Mouse (Mus musculus): ENCODE measurements around the gene Ddx6.
A peak's percentile ranks its signal among the peaks of the same experiment; 100 is the strongest.
"Not testable (repeated sequence)": the region's sequence is repeated elsewhere in the genome, so short reads cannot be mapped to it uniquely, and the experiment has no call there.

The Ddx6 gene

DNA sequence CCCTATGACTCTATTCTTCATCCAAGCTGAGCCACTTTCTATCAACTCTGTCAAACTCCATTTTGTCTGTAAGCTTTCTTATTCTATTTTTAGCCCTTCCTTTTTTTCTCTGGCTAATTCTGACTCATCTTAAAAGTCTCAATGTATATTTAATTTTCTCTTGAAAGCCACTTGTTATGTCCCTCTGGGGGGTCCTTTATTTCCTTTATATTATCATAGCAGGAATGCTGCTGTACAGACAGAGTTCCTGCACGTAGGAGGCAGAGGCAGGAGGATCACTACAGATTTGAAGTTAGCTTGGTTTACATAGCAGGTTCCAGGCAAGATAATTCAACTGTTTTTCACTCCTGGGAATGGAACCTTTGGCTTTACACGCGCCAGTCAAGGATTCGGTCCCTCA lies 11.5 kb upstream of the Ddx6 start:
- DNase-seq (ENCODE audit: inconsistent age in 2 of 2, low spot score in 1 of 2), result no peak

DNA sequence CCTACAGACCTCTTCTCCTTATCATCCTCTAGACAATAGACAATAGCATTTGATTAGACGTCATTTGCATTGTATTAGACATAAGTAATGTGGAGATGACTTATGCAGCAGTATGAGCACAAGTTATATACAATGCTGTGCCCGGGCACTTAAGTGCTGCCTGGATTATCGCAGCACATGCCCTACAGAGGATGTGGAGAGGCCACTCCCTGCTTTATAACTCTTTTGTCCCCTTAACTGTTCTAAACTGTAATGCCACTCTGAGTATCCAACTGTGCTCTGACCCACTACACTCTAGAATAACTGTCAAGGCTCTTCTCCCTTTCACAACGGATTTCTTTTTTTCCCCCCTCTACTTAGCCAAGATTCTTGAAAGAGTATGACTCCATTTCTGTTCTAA lies 10.8 kb upstream of the Ddx6 start:
- no peak for DNase-seq (ENCODE audit: inconsistent age in 2 of 2, low spot score in 1 of 2)

DNA sequence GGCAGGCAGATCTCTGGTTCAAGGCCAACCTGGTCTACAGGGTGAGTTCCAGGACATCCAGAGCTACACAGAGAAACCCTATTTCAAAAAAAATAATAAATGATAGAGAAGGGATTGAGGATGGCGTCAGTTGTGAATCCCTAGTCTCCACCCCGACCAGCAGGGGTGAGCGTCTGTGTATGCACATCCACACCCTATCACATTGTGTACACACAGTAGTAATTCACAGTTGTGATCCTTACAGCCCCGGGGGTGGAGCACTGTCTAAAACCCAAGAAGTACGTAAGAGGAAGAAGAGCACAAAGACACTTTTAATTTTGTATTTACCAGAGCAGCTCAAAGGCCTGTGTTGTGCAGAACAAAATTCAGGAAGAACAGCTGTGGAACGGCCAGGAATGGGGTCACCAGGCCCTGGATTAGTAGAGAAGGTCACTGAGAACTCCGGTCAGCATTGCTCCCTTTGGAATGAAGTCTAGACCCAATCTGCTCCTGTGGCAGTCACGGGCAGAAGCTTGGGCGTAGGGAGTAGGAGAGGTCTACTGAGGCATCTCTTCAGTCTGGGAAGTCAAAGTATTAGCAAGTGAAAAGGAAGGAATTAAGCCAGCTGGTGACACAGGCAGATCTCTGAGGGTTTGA lies 9.7 kb upstream of the Ddx6 start:
- DNase-seq (ENCODE audit: inconsistent age in 2 of 2, low spot score in 1 of 2), result no peak

DNA sequence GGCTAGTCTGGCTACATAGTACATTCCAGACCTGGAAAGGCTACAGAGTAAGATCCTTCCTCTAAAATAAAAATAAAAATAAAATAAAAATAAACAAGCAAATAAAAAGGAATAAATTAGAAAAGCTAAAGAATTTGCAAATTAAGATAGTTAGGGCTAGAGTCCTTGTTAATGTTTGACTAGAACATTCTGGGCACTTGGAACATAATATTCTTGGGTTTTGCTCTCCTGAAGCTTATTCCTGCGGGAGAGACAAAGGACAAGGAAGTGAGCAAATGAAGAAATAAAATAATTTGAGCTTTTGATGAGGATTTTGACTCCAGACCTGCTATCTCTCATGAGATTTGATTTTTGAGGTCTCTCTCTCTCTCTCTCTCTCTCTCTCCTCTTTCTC lies 9.2 kb upstream of the Ddx6 start:
- no peak for DNase-seq (ENCODE audit: inconsistent age in 2 of 2, low spot score in 1 of 2)

DNA sequence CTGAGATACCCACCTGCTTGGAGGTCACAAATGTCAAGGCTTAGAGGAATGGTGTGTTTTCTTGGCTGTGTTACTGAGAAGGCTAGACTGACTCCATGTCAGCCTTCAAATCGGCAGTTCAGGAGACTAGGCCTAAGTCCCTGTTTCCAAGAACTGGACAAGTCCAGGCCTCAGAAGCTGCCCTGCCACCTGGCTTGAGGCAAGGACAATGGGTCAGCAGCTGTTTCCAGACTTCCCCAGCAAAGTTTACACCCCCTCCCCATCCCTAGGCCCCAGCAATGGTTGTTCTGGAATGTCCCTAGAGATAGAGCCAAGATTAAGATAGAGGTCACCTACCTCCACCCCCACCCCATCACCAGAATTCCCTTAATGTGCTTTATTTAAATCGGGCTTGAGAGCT lies 7.0 kb upstream of the Ddx6 start:
- no peak for DNase-seq (ENCODE audit: inconsistent age in 2 of 2, low spot score in 1 of 2)

DNA sequence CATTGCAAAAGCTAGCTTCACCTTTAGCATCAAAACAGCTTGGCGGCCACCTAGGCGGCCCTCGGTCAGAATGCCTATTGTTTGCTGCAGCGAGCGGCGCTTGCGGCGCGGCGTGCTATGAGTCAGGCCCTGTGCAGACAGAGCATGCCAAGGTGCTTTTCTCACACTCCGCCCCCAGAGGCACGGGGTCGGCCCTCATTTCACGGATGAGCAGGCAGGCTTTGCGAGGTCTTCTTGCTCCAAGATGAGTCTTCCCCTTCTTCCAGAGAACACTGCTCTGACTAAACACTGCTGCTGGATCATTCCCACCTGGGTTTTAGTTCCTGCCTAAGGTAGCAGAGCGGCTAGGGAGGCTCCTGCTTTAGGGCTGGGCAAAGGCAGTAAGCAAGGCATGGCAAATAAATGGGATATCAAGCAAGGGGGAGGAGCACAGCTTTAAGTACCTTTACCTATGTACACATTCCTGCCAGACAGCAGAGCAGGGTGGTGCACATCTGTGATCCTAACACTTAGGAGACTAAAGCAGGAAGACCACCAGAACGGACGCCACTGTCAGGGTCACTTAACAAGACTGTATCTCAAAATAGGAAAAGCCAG lies 5.7 kb upstream of the Ddx6 start:
- peak; percentile 36 to 58 for DNase-seq (ENCODE audit: inconsistent age in 2 of 2, low spot score in 1 of 2)

DNA sequence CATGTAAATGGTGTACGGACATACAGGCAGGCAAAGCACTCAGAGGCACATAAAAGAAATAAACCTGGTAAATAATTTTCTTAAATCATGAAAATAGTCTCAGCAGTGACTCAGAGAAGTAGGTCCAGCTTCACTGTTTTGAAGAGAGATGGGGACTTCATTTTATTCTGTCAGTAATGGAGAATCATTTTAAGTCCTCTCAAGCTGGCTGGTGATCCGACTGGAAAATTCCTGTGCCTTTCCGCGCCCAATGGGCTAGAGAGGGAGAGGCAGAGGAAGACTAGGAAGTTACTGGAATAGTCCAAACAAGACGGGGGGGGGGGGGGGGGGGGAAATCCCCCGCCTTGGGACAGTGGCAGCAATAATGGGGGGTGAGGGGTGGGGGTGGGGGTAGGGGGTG lies 5.1 kb upstream of the Ddx6 start:
- peak in 1 of 2 experiments; percentile 52 for DNase-seq (ENCODE audit: inconsistent age in 2 of 2, low spot score in 1 of 2)

DNA sequence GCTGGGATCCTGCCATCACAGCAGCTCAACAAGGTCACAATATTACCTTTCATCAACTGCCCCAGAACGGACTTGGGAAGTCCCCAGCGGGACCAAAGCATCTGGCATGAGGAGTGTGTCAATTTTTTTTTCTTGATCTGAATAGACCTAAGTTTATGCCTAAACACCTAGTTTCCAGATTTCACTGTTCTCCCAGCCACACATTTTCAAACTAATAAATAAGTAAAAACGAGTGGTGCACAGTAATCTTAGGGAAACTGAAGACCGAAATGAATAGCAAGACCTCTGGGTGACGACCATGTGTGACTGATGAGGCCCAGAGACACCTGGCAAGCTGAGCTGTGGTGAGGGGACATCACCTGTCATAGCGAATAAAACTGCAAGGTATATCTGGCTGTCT lies 3.9 kb upstream of the Ddx6 start:
- peak in 1 of 2 experiments; percentile 43 for DNase-seq (ENCODE audit: inconsistent age in 2 of 2, low spot score in 1 of 2)

DNA sequence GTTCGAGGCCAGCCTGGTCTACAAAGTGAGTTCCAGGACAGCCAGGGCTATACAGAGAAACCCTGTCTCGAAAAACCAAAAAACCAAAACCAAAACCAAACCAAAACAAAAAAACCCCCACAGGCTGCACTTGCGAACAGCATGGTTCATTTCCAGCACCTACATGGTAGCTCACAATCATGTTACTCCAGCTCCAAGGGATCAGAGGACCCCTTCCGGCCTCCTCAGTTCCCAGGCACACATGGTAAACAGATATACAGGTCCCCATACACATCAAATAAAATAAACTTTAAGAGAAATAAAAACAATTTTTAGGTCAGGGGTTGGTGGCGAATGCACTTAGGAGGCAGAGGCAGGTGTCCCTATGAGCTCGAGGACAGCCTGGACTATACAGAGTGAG lies 1.9 kb upstream of the Ddx6 start:
- DNase-seq (ENCODE audit: inconsistent age in 2 of 2, low spot score in 1 of 2), result no peak

DNA sequence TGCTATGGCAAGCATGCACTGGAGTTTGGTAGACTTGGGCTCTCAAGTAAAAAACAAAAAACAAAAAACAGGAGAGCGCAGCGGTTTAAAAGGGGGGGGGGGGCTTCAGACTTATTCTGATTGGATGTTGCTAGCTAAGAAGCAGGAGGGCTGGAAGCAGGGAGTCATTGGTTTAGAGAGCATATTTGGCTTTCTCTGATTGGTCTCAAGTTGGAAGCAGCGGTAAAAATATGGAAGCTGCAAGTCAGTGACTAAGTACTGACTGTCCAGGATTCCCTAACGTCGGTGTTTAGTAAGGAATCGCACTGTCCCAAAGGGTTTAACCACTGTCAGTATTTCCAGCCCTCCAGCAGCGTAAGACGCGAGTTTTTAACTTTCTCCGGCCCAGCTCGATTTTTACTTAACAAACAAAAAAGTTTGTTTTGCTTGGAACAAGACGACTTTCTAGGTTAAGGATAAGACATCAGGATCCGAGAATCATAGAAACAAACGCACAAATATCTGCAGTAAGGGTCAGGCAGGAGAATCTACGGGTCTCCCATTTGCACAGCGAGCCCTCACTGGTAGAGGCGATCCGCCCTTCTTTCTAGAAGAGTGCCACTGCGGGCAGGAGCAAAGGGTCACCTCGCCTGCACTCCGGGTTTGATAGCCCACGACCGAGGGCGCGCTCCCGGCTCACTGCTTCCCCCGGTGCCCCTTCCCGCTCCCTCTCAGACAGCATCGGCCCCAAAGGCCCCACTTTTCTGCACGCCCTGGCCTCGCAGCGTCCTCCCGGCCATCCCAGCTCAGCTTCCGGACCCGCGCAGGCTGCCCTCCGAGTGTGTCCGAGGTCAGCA lies 1.0 kb upstream of the Ddx6 start:
- peak; percentile 77 to 94 for DNase-seq (ENCODE audit: inconsistent age in 2 of 2, low spot score in 1 of 2)

DNA sequence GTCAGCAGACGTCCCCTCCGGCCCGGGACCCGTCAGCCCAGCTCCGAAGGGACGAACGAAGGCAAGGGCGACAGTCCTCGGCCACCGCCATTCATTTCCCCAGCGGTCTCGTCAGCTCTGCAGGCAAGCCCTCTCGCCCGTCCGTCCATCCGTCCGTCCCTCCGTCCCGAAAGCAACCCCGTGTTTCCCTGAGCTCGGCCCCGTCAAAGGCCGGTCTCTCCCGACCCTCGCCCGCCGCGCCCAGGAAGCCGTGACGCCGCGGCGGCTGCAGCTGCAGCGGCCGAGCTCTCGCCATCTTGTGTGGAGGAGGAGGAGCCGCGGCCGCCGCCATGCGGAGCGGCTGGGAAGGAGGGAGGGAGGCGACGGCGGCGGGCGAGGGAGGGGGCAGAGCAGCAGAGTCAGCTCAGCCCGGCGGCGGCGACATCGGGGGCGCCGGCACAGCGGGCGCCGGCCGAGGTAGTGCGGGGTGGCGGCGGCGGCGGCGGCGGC lies 358 bp upstream of the Ddx6 start:
- peak; percentile 86 to 94 for DNase-seq (ENCODE audit: inconsistent age in 2 of 2, low spot score in 1 of 2)

DNA sequence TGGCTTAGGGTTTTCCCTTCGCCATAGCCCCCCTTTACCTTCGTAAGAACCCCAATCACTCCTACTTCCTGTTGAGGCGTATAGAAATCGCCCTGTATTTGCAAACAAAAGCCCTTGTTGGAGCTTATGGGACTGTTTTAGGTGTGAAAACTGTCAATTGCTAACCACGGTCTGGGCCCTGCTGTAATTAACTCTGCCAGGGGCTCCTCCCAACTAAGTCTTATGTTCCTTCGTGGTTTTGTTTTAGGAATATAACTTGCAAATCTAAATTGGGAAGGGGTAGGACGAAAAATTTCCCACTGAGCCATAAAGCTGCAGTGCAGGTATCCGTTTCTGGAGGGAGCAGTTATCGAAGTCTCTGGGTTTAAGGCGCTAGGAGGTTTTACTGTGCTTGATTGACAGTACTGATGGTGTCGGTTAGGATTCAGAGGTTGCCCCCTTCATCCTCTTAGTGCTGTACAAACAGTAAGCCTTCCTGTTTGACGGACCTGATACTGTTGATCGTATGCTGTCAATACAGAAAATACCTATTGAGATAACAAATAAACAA lies 999 bp downstream of the Ddx6 start:
- DNase-seq (ENCODE audit: inconsistent age in 2 of 2, low spot score in 1 of 2), result no peak

DNA sequence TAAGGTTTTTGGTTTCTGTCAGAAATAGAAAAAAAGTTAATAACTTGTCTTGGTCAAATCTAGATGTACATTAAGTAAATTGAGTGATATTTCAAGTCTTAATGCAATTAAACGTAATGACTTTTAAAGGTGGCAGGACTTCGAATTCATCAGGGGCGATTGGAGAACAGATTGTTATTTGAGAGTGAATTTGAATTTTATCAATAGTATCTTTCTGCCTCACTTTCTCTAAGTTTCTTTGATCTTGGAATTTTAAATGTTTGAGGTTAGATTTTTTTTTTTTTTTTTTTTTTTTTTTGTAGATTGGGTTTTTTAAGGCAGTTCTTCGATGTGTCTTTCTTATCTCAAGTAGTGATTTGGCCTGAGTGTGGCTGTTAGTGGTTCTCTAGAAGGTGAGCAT lies 2.0 kb downstream of the Ddx6 start:
- no peak for DNase-seq (ENCODE audit: inconsistent age in 2 of 2, low spot score in 1 of 2)

DNA sequence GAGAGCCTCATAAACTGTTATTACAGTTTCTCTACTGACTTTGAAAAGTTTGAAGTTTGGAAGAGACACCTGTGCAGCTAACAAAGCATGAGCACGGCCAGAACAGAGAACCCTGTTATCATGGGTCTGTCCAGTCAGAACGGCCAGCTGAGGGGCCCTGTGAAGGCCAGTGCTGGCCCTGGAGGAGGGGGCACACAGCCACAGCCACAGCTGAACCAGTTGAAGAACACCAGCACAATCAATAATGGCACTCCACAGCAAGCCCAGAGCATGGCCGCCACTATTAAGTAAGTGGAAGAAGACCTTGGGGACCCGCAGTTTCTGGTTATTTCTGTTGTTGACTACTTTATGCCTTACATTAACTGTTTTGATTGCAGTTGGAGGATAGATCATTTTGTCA lies 2.6 kb downstream of the Ddx6 start:
- peak in 1 of 2 experiments; percentile 48 for DNase-seq (ENCODE audit: inconsistent age in 2 of 2, low spot score in 1 of 2)

DNA sequence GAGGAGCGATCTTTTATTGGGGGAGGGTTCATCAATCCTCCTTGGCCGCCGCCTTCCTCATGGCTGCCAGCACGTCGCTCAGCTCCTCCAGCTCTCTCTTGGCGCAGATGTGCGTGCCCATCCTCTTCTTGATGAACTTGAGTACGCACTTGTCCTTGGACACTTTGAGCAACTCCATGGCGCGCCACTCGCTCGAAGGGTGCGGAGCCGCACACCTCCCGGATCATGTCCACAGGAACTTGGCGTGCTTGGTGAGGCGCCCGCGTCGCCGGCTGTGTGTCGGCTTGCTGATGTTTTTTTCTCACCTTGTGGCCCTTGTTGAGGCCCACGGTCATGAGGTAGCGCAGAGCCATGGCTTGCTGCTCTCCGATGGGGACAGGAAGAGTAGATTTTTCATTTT lies 5.7 kb downstream of the Ddx6 start:
- no peak for DNase-seq (ENCODE audit: inconsistent age in 2 of 2, low spot score in 1 of 2)

DNA sequence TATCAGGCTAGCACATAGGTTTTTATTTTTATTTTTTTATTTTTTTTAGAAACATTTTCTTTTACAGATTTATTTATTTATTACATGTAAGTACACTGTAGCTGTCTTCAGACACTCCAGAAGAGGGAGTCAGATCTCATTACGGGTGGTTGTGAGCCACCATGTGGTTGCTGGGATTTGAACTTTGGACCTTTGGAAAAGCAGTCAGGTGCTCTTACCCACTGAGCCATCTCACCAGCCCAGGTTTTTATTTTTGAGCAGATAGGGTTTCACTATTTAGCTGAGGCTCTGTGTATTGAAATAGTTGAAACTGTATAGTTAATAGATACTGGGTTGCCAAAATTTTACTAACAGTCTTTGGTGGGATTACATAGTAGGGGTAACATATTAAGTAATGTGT lies 8.4 kb downstream of the Ddx6 start:
- not testable (repeated sequence) for DNase-seq (ENCODE audit: inconsistent age in 2 of 2, low spot score in 1 of 2)

DNA sequence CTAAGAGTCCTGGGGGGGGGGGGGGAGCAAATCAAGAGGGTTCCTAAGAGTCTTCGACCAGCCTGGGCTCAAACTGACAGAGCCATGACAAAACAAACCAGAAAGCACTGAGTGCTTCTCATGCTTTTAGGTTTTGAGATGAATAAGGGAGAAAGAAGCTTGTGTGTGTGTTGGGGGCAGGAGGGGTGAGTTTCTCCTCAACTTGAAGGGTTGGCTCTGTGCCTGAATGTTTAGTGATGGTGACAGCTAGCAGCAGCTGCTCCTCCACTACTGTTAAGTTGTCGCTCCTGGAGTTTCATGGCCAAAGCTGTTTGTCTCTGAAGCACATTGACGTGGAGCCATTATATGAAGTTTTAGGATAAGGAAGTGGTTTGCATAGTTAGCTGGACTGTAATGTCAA lies 16.4 kb downstream of the Ddx6 start:
- no peak for DNase-seq (ENCODE audit: inconsistent age in 2 of 2, low spot score in 1 of 2)

DNA sequence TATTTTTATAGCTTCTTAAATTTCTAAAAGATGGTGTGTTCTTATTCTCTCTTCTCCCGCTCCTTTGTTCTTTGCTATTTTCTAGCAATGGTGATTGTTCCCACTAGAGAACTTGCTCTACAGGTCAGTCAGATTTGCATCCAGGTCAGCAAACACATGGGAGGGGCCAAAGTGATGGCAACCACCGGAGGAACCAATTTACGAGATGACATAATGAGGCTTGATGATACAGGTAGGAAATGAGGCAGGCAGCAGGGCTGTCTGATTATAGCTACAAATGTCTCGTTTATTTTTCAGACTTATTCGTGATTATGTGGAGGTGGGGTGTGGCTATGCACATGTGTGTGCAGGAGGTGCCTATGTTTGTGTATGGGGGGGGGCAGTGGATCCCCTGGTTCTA lies 19.7 kb downstream of the Ddx6 start:
- no peak for DNase-seq (ENCODE audit: inconsistent age in 2 of 2, low spot score in 1 of 2)

DNA sequence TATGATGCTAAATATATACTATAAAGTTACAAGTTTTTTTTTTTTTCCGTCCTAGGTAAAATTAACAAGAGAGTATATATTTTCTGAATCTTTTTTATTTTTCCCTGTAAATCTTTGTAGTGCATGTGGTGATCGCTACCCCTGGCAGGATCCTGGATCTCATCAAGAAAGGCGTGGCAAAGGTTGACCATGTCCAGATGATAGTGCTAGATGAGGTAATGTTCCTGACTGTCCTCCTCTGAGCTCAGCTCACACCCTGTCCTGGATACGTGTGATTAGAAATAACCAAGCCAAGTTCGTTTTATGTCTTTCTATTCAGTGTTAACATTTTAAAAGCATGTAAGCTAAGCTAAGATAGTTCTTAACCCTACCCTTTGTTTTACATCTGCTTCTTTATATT lies 21.6 kb downstream of the Ddx6 start:
- no peak for DNase-seq (ENCODE audit: inconsistent age in 2 of 2, low spot score in 1 of 2)

DNA sequence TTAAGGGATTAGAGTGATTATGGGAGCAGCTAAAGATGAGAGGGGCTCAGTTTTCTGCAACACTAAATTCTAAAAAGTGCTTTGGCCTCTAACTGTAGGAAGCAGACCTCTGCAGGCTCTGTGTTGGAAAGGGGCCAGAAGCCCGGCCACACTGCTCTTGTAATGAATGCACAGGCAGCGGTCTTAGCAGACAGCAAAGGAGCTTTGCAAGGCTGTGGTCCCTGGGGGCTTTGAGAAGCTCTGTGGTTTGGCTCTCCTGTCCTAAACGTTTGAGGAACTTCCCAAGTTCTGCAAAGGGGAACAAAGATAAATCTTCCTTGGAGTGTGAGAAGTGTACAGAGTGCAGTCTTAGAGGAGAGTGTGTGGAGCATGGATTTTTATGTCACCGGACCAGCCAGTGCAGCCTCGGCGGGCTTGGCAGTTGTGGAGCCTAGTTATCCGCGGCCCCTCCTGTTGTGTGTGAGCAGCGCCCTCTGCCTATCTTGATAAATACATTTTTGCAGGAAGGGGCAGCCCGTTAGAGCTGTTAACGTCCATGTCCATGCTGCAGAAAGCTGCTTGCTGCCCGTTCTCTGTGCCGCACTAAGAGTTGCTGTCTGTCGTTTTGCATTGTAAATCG lies 33.0 kb downstream of the Ddx6 start:
- DNase-seq (ENCODE audit: inconsistent age in 2 of 2, low spot score in 1 of 2), result peak; percentile 32 to 59

DNA sequence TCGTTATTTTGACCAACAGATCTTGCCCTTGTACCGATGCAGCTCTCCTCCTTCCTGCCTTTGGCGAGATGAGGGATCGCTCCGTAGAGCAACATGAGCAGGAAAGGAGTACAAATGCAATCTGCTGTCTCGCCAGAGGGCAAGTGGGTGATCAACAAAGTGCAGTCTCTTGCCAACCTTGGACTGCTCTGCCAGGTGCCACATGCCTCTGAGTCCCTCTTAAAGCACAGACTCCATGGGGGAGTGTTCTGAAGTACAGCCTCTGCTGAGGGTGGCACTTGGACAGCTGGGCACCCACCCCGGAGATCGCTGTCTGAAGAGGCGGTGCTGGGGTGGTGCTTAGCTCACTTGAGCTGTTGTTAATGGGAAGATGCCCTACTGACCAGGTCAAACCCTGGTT lies 34.0 kb downstream of the Ddx6 start:
- peak in 1 of 2 experiments; percentile 40 for DNase-seq (ENCODE audit: inconsistent age in 2 of 2, low spot score in 1 of 2)

Measured in adrenal gland, adult (tissue).